Mouse (Mus musculus) heart, embryonic 10.5 days (tissue): ENCODE results near the gene Mef2c. TPM values are rescaled to one million over a fixed set of nuclear protein-coding genes. Genes with fewer than 3 reads are reported as not detected.

Experiments
- DNase-seq: peaks from one replicate; pipeline ENCODE4 v3.0.0-alpha.2; 2017; ENCODE audit warnings: low spot score
- H3K27ac ChIP-seq: fragments of 300-500 bp; sonication (generic); 2 replicates; pipeline ENCODE4 v1.5.1; 2016; ENCODE audit warnings: mild to moderate bottlenecking
- H3K27me3 ChIP-seq: fragments of 300-500 bp; sonication (generic); 2 replicates; pipeline ENCODE4 v1.6.1; 2016; ENCODE audit warnings: mild to moderate bottlenecking; ENCODE audit not compliant: poor library complexity, insufficient read depth, severe bottlenecking
- H3K36me3 ChIP-seq: fragments of 300-500 bp; sonication (generic); 2 replicates; pipeline ENCODE4 v1.6.1; 2016; ENCODE audit warnings: mild to moderate bottlenecking, moderate library complexity
- H3K4me1 ChIP-seq: fragments of 300-500 bp; sonication (generic); 2 replicates; pipeline ENCODE4 v1.6.1; 2016; ENCODE audit warnings: mild to moderate bottlenecking
- H3K4me3 ChIP-seq: fragments of 300-500 bp; sonication (generic); 2 replicates; pipeline ENCODE4 v1.5.1; 2016; ENCODE audit warnings: mild to moderate bottlenecking, moderate library complexity
- H3K9me3 ChIP-seq: fragments of 300-500 bp; sonication (generic); 2 replicates; pipeline ENCODE4 v1.6.1; 2016; ENCODE audit warnings: mild to moderate bottlenecking, moderate library complexity
- WGBS: fragments of 180-500 bp; shearing (Covaris S2); methylation state at CpG from one replicate; pipeline ENCODE4 v1.1.7; 2016; 5-methylcytosine and 5-hydroxymethylcytosine counted together
- polyA plus RNA-seq: library from polyadenylated mRNA; unstranded; fragments of >200 nt; fragmentation: Nextera tagmentation; extraction: Ambion mirVana; gene quantifications from 2 replicates; pipeline ENCODE4 v1.2.1, GENCODE M21; 2016

Mef2c gene
- polyA plus RNA-seq, 1 experiment from 2014 or later = 100 TPM

GRCm38 (mm10) chr13:83497708-83498107, 6.1 kb upstream of the Mef2c start:
- no peak overlapping the region for H3K27ac ChIP-seq
- WGBS = 89% methylated on average over 3 of the region's 3 CpGs
- no peaks in the 10 kb centered on the region for H3K9me3 ChIP-seq
- H3K27me3 ChIP-seq = no peaks in the 10 kb centered on the region
- no peaks in the 10 kb centered on the region for H3K36me3 ChIP-seq
- no peaks in the 10 kb centered on the region for H3K4me1 ChIP-seq
- no peak overlapping the region for H3K4me3 ChIP-seq
- no peak for DNase-seq

GRCm38 (mm10) chr13:83499526-83499925, 4.3 kb upstream of the Mef2c start:
- 83% methylated on average over 4 of the region's 4 CpGs for WGBS
- Histone ChIP-seq H3K4me1 (no peaks in the 10 kb centered on the region), H3K27me3 (no peaks in the 10 kb centered on the region), H3K9me3 (no peaks in the 10 kb centered on the region), H3K4me3 (no peak overlapping the region), H3K27ac (no peak overlapping the region), H3K36me3 (no peaks in the 10 kb centered on the region)
- DNase-seq = no peak

GRCm38 (mm10) chr13:83507687-83508086, 3.9 kb downstream of the Mef2c start:
- no peak overlapping the region for H3K4me3 ChIP-seq
- no peaks in the 10 kb centered on the region for H3K36me3 ChIP-seq

DNA sequence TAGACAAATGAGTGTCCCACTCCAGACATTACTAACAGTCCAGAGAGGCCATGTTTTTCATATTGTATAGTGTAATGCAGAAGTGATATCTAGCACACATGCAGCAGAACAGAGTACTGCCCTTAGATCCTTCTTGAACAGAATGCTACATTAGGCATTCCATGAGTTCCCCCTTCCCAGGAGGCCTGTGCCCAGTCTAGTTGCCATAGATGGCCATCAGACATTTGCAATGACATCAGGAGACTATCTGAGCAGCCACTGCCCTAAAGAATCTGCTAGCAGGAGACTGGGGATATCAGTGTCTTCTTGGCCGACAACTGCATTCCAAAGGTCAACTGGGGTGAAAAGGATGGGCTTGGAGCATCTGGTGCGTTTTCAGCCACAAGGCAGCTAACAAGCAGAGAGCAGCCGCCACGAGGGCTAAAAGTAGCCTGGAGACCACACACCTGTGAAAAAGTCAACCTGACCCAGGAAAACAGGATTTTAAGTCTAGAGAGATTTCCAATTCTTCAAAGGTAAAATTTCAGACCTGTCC, 11.2 kb downstream of the Mef2c start:
- no peak for DNase-seq
- WGBS = 19% methylated on average over 4 of the region's 4 CpGs
- Histone ChIP-seq H3K36me3 (no peaks in the 10 kb centered on the region), H3K27ac (no peak overlapping the region), H3K9me3 (no peaks in the 10 kb centered on the region), H3K4me3 (no peak overlapping the region), H3K4me1 (peaks cover 9% of the 10 kb centered on the region), H3K27me3 (no peaks in the 10 kb centered on the region)

More at GRCm38 (mm10) chr13:83507687-83508086, 3.9 kb downstream of the Mef2c start:
- WGBS = 78% methylated on average over 1 of the region's 1 CpGs
- H3K27me3 ChIP-seq = no peaks in the 10 kb centered on the region
- no peak for DNase-seq
- no peak overlapping the region for H3K27ac ChIP-seq
- no peaks in the 10 kb centered on the region for H3K4me1 ChIP-seq
- H3K9me3 ChIP-seq = no peaks in the 10 kb centered on the region

GRCm38 (mm10) chr13:83517660-83518609, 14.1 kb downstream of the Mef2c start:
- Histone ChIP-seq H3K36me3 (no peaks in the 10 kb centered on the region), H3K4me3 (peak overlapping the region; percentile 67), H3K9me3 (no peaks in the 10 kb centered on the region), H3K27me3 (no peaks in the 10 kb centered on the region), H3K27ac (peak overlapping the region; percentile 95), H3K4me1 (peaks cover 14% of the 10 kb centered on the region)
- under 1% methylated on average over 27 of the region's 27 CpGs for WGBS
- peak; percentile 93 for DNase-seq

DNA sequence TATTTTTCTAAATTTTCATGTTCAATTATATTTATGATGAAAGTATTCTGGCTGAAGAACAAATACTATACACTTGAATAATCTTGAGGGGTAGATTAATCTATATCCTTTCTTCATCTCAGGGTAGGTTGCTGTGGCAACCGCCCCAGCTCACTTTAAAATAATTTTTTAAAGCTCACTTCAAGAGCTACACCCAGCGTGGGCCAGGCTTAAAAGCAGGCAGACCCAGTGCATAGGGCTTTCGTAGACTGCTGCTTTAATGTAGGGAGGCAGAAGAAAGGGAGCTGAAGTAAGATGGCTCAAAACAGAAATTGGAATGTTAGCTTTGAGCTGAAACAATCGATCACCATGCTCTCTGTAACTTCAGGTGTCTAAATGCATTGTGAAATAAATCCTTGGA, 17.0 kb downstream of the Mef2c start:
- Histone ChIP-seq H3K9me3 (no peaks in the 10 kb centered on the region), H3K27ac (no peak overlapping the region), H3K27me3 (no peaks in the 10 kb centered on the region), H3K36me3 (no peaks in the 10 kb centered on the region), H3K4me1 (peaks cover 10% of the 10 kb centered on the region; the same call in 1 of the 2 replicates), H3K4me3 (no peak overlapping the region)
- DNase-seq = no peak
- 67% methylated on average over 4 of the region's 4 CpGs for WGBS

DNA sequence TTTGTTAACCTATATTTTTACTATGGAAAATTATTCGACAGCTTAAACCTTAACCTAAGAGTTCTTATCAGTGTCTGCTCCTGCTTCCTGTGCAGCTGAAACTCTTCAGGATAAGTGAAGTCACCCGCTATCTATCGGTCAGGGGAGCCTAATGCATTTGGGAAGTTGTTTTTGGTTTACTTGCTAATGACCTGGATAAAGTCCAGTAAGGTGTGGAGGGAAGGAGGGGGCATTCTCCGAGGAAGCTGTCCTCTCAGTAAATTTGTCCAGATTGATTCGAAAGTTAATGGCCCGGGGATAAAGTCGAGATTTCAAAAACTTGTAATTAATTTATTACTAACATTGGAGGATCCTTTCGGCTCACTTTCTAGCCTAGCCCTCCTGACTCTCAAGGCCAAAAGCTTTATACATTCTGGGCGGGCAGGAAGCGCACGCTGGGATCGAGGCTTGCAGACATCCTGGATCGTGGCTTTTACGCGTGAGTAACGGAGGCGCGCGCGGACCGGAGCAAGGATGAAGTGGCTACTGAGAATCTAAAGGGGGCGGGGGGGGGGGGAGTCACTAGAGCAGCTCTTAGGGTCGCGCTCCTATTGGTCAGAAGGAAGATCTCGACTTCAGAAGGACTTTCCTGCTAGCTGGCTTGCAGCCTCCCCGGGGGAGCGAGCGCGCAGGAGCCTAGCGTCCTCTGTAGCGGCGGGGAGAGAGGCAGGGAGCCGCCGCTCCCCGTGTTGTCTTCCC, 19.6 kb downstream of the Mef2c start:
- peak overlapping the region; percentile 92 for H3K27ac ChIP-seq
- no peaks in the 10 kb centered on the region for H3K36me3 ChIP-seq
- peak; percentile 85 for DNase-seq
- H3K4me1 ChIP-seq = peaks cover 11% of the 10 kb centered on the region
- H3K27me3 ChIP-seq = no peaks in the 10 kb centered on the region
- no peaks in the 10 kb centered on the region for H3K9me3 ChIP-seq
- under 1% methylated on average over 35 of the region's 35 CpGs for WGBS
- peak overlapping the region; percentile 67 for H3K4me3 ChIP-seq

DNA sequence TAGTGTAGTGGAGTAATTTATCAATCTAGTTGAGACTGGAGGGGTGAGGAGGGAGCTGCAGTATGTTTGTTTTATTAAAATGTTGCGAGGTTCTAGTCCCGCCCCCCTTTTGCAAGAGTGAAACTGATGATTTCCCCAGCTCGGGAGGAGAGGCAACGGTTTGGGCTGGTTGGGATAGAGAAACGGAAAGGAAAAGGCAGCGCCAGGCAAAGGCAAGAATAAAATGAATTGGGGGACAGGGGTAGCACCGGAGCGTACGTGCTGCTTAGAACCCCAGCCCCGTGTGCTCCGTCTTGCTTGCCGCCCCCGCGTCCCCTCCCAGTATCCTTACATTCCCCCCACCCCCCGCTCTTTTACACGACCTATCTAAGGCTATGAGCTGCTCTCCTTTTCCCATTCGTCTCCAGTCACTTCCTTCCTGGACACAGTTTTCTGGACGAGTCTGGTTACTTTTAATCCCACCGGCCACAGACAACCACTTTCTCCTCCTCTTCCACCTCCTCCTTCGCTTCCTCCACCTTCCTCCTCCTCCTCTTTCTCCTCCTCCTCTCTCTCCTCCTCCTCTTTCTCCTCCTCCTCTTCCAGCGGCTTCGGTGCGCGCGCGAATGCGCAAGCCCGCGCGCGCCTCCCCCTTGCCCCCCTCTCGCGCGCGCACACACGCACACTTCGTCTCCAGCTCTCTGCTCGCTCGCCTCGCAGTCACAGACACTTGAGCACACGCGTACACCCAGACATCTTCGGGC, 20.5 kb downstream of the Mef2c start:
- Histone ChIP-seq H3K9me3 (no peaks in the 10 kb centered on the region), H3K36me3 (no peaks in the 10 kb centered on the region), H3K27me3 (no peaks in the 10 kb centered on the region), H3K4me1 (peaks cover 9% of the 10 kb centered on the region), H3K4me3 (peak overlapping the region; percentile 67), H3K27ac (peak overlapping the region; percentile 92)
- peak; percentile 92 for DNase-seq
- WGBS = under 1% methylated on average over 40 of the region's 43 CpGs

GRCm38 (mm10) chr13:83524902-83525715, 21.3 kb downstream of the Mef2c start:
- H3K27ac ChIP-seq = peak overlapping the region; percentile 92
- H3K36me3 ChIP-seq = no peaks in the 10 kb centered on the region
- 8% methylated on average over 7 of the region's 7 CpGs for WGBS
- no peaks in the 10 kb centered on the region for H3K9me3 ChIP-seq
- H3K27me3 ChIP-seq = no peaks in the 10 kb centered on the region
- peak overlapping the region; percentile 67 for H3K4me3 ChIP-seq
- peaks cover 15% of the 10 kb centered on the region for H3K4me1 ChIP-seq
- DNase-seq = no peak

GRCm38 (mm10) chr13:83525716-83526005, 21.8 kb downstream of the Mef2c start:
- H3K27me3 ChIP-seq = no peaks in the 10 kb centered on the region
- H3K4me1 ChIP-seq = peaks cover 16% of the 10 kb centered on the region
- no peak for DNase-seq
- H3K9me3 ChIP-seq = no peaks in the 10 kb centered on the region
- H3K4me3 ChIP-seq = peak overlapping the region; percentile 67
- peak overlapping the region; percentile 92 for H3K27ac ChIP-seq
- H3K36me3 ChIP-seq = no peaks in the 10 kb centered on the region
- 23% methylated on average over 2 of the region's 2 CpGs for WGBS

DNA sequence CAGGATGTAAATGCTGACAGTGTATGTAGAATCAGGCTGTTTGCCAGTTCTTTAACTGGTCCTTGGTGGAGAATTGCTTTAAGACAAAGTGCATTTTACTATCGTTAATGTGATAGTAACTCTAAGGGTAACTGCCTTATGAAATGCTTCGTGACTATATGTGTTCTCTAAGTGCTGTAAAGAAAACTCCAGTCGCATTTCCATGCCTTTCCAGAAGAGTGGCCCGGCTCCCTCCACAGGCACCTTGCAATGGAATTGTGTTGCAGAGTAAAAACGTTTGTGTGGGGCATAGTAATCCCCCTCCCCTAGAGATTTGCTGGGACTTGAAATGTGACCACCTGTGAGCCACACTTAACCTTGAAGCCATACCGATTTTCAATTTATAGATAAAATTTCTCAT, 22.2 kb downstream of the Mef2c start:
- WGBS = 12% methylated on average over 6 of the region's 6 CpGs
- Histone ChIP-seq H3K27me3 (no peaks in the 10 kb centered on the region), H3K4me3 (peak overlapping the region; percentile 67), H3K4me1 (peaks cover 16% of the 10 kb centered on the region), H3K36me3 (no peaks in the 10 kb centered on the region), H3K9me3 (no peaks in the 10 kb centered on the region), H3K27ac (peak overlapping the region; percentile 92)
- DNase-seq = no peak

DNA sequence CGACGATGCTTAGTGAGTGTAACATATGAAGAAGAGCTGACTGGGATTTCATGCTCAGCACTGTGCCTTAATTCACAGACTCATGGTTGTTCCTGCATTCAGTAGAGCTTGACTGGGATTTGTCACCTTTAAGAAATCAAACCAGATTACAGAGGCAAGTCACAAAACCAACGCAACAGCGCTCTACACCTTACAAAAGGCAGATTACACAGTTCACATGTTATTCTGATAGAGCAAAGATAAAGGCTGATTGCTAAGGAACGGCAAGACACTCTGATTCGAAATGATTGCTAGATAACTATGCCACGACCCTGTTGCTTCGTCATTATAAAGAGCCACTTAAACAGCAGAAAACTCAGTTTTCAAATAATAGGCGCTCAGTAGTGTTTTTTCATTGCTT, 24.1 kb downstream of the Mef2c start:
- no peaks in the 10 kb centered on the region for H3K36me3 ChIP-seq
- H3K27ac ChIP-seq = peak overlapping the region; percentile 38; the same call in 1 of the 2 replicates
- 46% methylated on average over 9 of the region's 9 CpGs for WGBS
- H3K9me3 ChIP-seq = no peaks in the 10 kb centered on the region
- H3K4me1 ChIP-seq = peaks cover 15% of the 10 kb centered on the region
- H3K27me3 ChIP-seq = no peaks in the 10 kb centered on the region
- no peak for DNase-seq
- H3K4me3 ChIP-seq = peak overlapping the region; percentile 32
